Mouse (Mus musculus) lung, postnatal 0 days (tissue): ENCODE measurements around the gene Dazap1. TPM values are rescaled to one million over a fixed set of nuclear protein-coding genes. Genes with fewer than 3 reads are reported as not detected.

Experiments
- ATAC-seq: fragments of 200-750 bp; cut with Nextera tagmentation; 2 replicates; pipeline ENCODE4 v1.8.0; 2017; ENCODE audit warnings: moderate library complexity
- DNase-seq: peaks from one replicate; pipeline ENCODE4 v3.0.0-alpha.2; 2016; ENCODE audit warnings: low spot score
- H3K27ac ChIP-seq: fragments of 300-500 bp; sonication (generic); 2 replicates; pipeline ENCODE4 v1.5.1; 2014; ENCODE audit warnings: antibody characterized with exemption, mild to moderate bottlenecking, low read length, mixed read lengths
- H3K27me3 ChIP-seq: fragments of 300-500 bp; sonication (generic); replicated peaks from 2 replicates; pipeline ENCODE4 v1.6.1; 2014; ENCODE audit warnings: low read length, mixed read lengths; ENCODE audit not compliant: insufficient read depth
- H3K36me3 ChIP-seq: fragments of 300-500 bp; sonication (generic); 2 replicates; pipeline ENCODE4 v1.6.1; 2014; ENCODE audit warnings: low read length, mixed read lengths; ENCODE audit not compliant: insufficient read depth
- H3K4me1 ChIP-seq: fragments of 300-500 bp; sonication (generic); 2 replicates; pipeline ENCODE4 v1.6.1; 2014; ENCODE audit warnings: antibody characterized with exemption, low read depth, low read length, mixed read lengths; ENCODE audit not compliant: insufficient read depth
- H3K4me2 ChIP-seq: fragments of 300-500 bp; sonication (generic); replicated peaks from 2 replicates; pipeline ENCODE4 v1.6.1; 2014; ENCODE audit warnings: low read depth, mild to moderate bottlenecking, low read length, moderate library complexity, mixed read lengths
- H3K4me3 ChIP-seq: fragments of 300-500 bp; sonication (generic); 2 replicates; pipeline ENCODE4 v1.5.1; 2014; ENCODE audit warnings: low read depth, low read length
- H3K9ac ChIP-seq: fragments of 300-500 bp; sonication (generic); replicated peaks from 2 replicates; pipeline ENCODE4 v1.6.1; 2014; ENCODE audit warnings: low read depth, mild to moderate bottlenecking
- H3K9me3 ChIP-seq: fragments of 300-500 bp; sonication (generic); 2 replicates; pipeline ENCODE4 v1.6.1; 2016; ENCODE audit warnings: low read length, mixed read lengths
- CTCF ChIP-seq: IDR thresholded peaks from 2 replicates; pipeline ENCODE4 v1.5.1; 2016; ENCODE audit warnings: antibody characterized with exemption, mild to moderate bottlenecking
- EP300 ChIP-seq: IDR thresholded peaks from 2 replicates; pipeline ENCODE4 v1.6.1; 2016; ENCODE audit warnings: antibody characterized with exemption, mild to moderate bottlenecking, control low read depth
- WGBS: fragments of 180-500 bp; shearing (Covaris S2); extraction: QIAGEN DNeasy Blood & Tissue Kit; methylation state at CpG from one replicate; pipeline ENCODE4 v1.1.7; 2014; 5-methylcytosine and 5-hydroxymethylcytosine counted together
- polyA plus RNA-seq: library from polyadenylated mRNA; unstranded; fragments of >200 nt; fragmentation: Nextera tagmentation; extraction: Ambion mirVana; gene quantifications from 2 replicates; pipeline ENCODE4 v1.2.1, GENCODE M21; 2015

Dazap1 gene
- polyA plus RNA-seq, 1 experiment from 2014 or later: 38.1 TPM

GRCm38 (mm10) chr10:80311560-80311959 is 50.3 kb downstream of the Dazap1 start:
- 77% methylated on average over 13 of the region's 16 CpGs for WGBS
- peaks cover 10% of the 10 kb centered on the region; the same call in 1 of the 2 replicates for H3K4me1 ChIP-seq
- no peaks in the 10 kb centered on the region for H3K9me3 ChIP-seq
- DNase-seq: no peak
- H3K36me3 ChIP-seq: no peaks in the 10 kb centered on the region
- ATAC-seq: no peak
- no peak overlapping the region for H3K27ac ChIP-seq
- no peak overlapping the region for H3K4me2 ChIP-seq
- H3K9ac ChIP-seq: no peak overlapping the region
- TF ChIP-seq CTCF: no peak
- TF ChIP-seq EP300: no peak
- H3K4me3 ChIP-seq: no peak overlapping the region
- peaks cover 44% of the 10 kb centered on the region for H3K27me3 ChIP-seq

GRCm38 (mm10) chr10:80312586-80313504 is 51.6 kb downstream of the Dazap1 start:
- H3K27me3 ChIP-seq: peaks cover 44% of the 10 kb centered on the region
- DNase-seq (no peak), ATAC-seq (no peak)
- no peaks in the 10 kb centered on the region for H3K36me3 ChIP-seq
- H3K4me1 ChIP-seq: peaks cover 13% of the 10 kb centered on the region; the same call in 1 of the 2 replicates
- no peak overlapping the region for H3K4me3 ChIP-seq
- H3K27ac ChIP-seq: no peak overlapping the region
- WGBS: 57% methylated on average over 54 of the region's 54 CpGs
- H3K4me2 ChIP-seq: no peak overlapping the region
- TF ChIP-seq CTCF (no peak), EP300 (no peak)
- no peaks in the 10 kb centered on the region for H3K9me3 ChIP-seq
- H3K9ac ChIP-seq: no peak overlapping the region

DNA sequence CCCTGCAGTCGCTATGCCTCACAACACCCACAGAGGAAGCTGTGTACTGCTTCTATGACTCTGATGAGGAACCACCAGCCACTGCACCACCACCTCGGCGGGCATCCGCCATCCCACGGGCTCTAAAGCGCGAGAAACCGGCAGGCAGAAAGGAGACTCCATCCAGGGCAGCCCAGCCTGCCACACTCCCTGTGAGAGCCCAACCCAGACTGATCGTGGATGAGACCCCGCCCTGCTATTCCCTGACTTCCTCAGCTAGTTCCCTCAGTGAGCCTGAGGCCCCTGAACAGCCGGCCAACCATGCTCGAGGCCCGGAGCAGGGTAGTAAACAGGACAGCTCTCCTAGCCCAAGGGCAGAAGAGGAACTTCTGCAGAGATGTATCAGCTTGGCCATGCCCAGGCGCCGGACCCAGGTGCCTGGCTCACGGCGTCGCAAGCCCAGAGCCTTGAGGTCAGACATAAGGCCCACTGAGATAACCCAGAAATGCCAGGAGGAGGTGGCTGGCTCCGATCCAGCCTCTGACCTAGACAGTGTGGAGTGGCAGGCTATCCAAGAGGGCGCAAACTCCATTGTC is 52.4 kb downstream of the Dazap1 start:
- Histone ChIP-seq H3K27me3 (peaks cover 44% of the 10 kb centered on the region), H3K27ac (no peak overlapping the region), H3K4me3 (no peak overlapping the region), H3K36me3 (no peaks in the 10 kb centered on the region; the same call in 1 of the 2 replicates), H3K4me2 (no peak overlapping the region), H3K4me1 (peaks cover 13% of the 10 kb centered on the region; the same call in 1 of the 2 replicates), H3K9ac (no peak overlapping the region), H3K9me3 (no peaks in the 10 kb centered on the region)
- TF ChIP-seq EP300 (no peak), CTCF (no peak)
- WGBS: 38% methylated on average over 20 of the region's 20 CpGs
- ATAC-seq (no peak), DNase-seq (no peak)

DNA sequence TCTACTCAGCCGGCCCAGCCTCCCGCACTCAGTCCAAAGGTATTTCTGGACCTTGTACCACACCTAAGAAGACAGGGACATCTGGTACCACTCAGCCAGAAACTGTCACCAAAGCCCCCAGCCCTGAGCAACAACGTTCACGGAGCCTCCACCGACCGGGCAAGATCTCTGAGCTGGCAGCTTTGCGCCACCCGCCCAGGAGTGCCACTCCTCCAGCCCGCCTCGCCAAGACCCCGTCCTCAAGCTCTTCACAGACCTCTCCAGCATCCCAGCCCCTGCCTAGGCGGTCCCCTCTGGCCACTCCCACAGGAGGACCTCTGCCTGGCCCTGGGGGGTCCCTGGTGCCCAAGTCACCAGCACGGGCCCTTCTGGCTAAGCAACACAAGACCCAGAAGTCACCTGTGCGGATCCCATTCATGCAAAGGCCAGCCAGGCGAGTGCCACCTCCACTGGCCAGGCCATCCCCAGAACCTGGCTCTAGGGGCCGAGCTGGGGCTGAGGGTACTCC is 53.3 kb downstream of the Dazap1 start:
- H3K9ac ChIP-seq: no peak overlapping the region
- H3K27ac ChIP-seq: no peak overlapping the region
- TF ChIP-seq EP300: no peak
- TF ChIP-seq CTCF: no peak
- H3K4me2 ChIP-seq: no peak overlapping the region
- DNase-seq: no peak
- WGBS: 41% methylated on average over 16 of the region's 16 CpGs
- no peak for ATAC-seq
- H3K36me3 ChIP-seq: no peaks in the 10 kb centered on the region; the same call in 1 of the 2 replicates
- no peaks in the 10 kb centered on the region for H3K9me3 ChIP-seq
- H3K27me3 ChIP-seq: peaks cover 44% of the 10 kb centered on the region
- H3K4me1 ChIP-seq: peaks cover 18% of the 10 kb centered on the region
- no peak overlapping the region for H3K4me3 ChIP-seq

GRCm38 (mm10) chr10:80315315-80315714 is 54.0 kb downstream of the Dazap1 start:
- 34% methylated on average over 25 of the region's 27 CpGs for WGBS
- peak; percentile 9; the same call in 1 of the 2 replicates for ATAC-seq

DNA sequence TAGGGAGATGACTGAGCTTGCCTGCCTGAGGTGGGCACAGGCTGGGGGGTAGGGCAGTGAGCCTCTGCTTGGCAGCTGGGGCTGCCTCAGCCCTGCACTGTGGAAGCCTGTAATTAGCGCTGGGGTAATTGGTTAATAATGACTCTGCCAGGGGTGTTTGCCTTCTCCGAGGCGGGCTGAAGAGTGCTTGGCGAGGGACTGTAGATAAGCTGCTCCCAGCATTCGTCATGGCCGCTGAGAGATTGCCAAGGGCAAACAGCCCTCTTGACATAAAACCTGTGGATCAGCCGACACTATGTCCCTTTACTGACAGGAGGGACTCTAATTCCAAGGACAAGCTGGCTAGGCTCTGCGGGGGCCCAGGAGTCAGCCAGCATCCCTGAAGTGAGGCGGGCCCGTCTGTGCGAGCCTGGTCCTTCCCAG is 55.1 kb downstream of the Dazap1 start:
- Histone ChIP-seq H3K36me3 (no peaks in the 10 kb centered on the region; the same call in 1 of the 2 replicates), H3K4me1 (peaks cover 20% of the 10 kb centered on the region), H3K4me3 (no peak overlapping the region), H3K27me3 (peaks cover 38% of the 10 kb centered on the region), H3K9me3 (no peaks in the 10 kb centered on the region), H3K9ac (0 out of 2 replicates have a peak overlapping the region, but pooled peaks have one; percentile 5), H3K27ac (no peak overlapping the region), H3K4me2 (no peak overlapping the region)
- 20% methylated on average over 11 of the region's 11 CpGs for WGBS
- TF ChIP-seq CTCF (no peak), EP300 (no peak)
- ATAC-seq: peak; percentile 47
- peak; percentile 68 for DNase-seq

More at GRCm38 (mm10) chr10:80315315-80315714, 54.0 kb downstream of the Dazap1 start:
- TF ChIP-seq EP300 (no peak), CTCF (no peak)
- Histone ChIP-seq H3K4me3 (no peak overlapping the region), H3K9me3 (no peaks in the 10 kb centered on the region), H3K4me2 (no peak overlapping the region), H3K36me3 (no peaks in the 10 kb centered on the region; the same call in 1 of the 2 replicates), H3K27me3 (peaks cover 44% of the 10 kb centered on the region), H3K4me1 (peaks cover 20% of the 10 kb centered on the region), H3K9ac (no peak overlapping the region), H3K27ac (no peak overlapping the region)
- no peak for DNase-seq
